Mouse (Mus musculus) testis, adult 2 months (tissue): ENCODE results near the gene Nasp.

ENCODE experiments used
- CTCF ChIP-seq: fragments of 200-500 bp; IDR thresholded peaks from 2 replicates; pipeline ENCODE4 v1.5.1; 2012; ENCODE audit warnings: low read depth, mild to moderate bottlenecking, inconsistent platforms, low read length, moderate library complexity; ENCODE audit not compliant: control insufficient read depth, insufficient read depth, insufficient replicate concordance
- POLR2A ChIP-seq: fragments of 200-500 bp; IDR thresholded peaks from 2 replicates; pipeline ENCODE4 v1.6.1; 2012; ENCODE audit warnings: low read depth, mild to moderate bottlenecking, inconsistent platforms, low read length, moderate library complexity; ENCODE audit not compliant: control insufficient read depth

GRCm38 (mm10) chr4:116556561-116557305 is 71.0 kb downstream of the Nasp start:
- TF ChIP-seq CTCF = no peak
- peak; percentile 71 for TF ChIP-seq POLR2A
